Mouse (Mus musculus) monocyte, adult 5-6 weeks (primary cell): ENCODE measurements around the gene Alpk1. TPM values are rescaled to one million over a fixed set of nuclear protein-coding genes. Genes with fewer than 3 reads are reported as not detected.

Source experiments
- ATAC-seq: fragments of 153-309, 156-312 bp; replicated peaks from 2 replicates; pipeline ENCODE4 v1.8.0; 2017; ENCODE audit warnings: mild to moderate bottlenecking; ENCODE audit not compliant: low TSS enrichment, insufficient number of reproducible peaks, severe bottlenecking, poor library complexity, low FRiP score
- total RNA-seq: library from RNA; stranded (forward); fragments of 200-1000, 200-491, 200-594 nt; gene quantifications from 3 replicates; pipeline ENCODE4 v1.2.3, GENCODE M21; 2017

The Alpk1 gene
- total RNA-seq, 1 experiment from 2014 or later = 44.3 TPM

GRCm38 (mm10) chr3:127756458-127756857, 23.9 kb downstream of the Alpk1 start:
- ATAC-seq = no peak

GRCm38 (mm10) chr3:127749981-127750562, 30.3 kb downstream of the Alpk1 start:
- no peak for ATAC-seq

- no peak for ATAC-seq
Measured at GRCm38 (mm10) chr3:127749266-127749665, 31.1 kb downstream of the Alpk1 start.

- ATAC-seq = no peak
Measured at GRCm38 (mm10) chr3:127748644-127749043, 31.7 kb downstream of the Alpk1 start.

- no peak for ATAC-seq
Measured at GRCm38 (mm10) chr3:127745911-127746640, 34.3 kb downstream of the Alpk1 start.

GRCm38 (mm10) chr3:127745504-127745903, 34.8 kb downstream of the Alpk1 start:
- no peak for ATAC-seq

- ATAC-seq = no peak
Measured at GRCm38 (mm10) chr3:127743614-127744365, 36.5 kb downstream of the Alpk1 start.

- ATAC-seq = no peak
Measured at GRCm38 (mm10) chr3:127741473-127741872, 38.9 kb downstream of the Alpk1 start.

GRCm38 (mm10) chr3:127737876-127738275, 42.5 kb downstream of the Alpk1 start:
- ATAC-seq = no peak

- no peak for ATAC-seq
Measured at GRCm38 (mm10) chr3:127735395-127735794, 44.9 kb downstream of the Alpk1 start.

GRCm38 (mm10) chr3:127729513-127730137, 50.7 kb downstream of the Alpk1 start:
- no peak for ATAC-seq

- ATAC-seq = no peak
Measured at GRCm38 (mm10) chr3:127728851-127729512, 51.3 kb downstream of the Alpk1 start.

GRCm38 (mm10) chr3:127728046-127728445, 52.3 kb downstream of the Alpk1 start:
- ATAC-seq = no peak

- no peak for ATAC-seq
Measured at GRCm38 (mm10) chr3:127720948-127721347, 59.4 kb downstream of the Alpk1 start.

GRCm38 (mm10) chr3:127720050-127720449, 60.3 kb downstream of the Alpk1 start:
- ATAC-seq = no peak

GRCm38 (mm10) chr3:127719601-127720000, 60.7 kb downstream of the Alpk1 start:
- no peak for ATAC-seq

GRCm38 (mm10) chr3:127716759-127717158, 63.6 kb downstream of the Alpk1 start:
- no peak for ATAC-seq

GRCm38 (mm10) chr3:127713112-127713511, 67.2 kb downstream of the Alpk1 start:
- no peak for ATAC-seq

- ATAC-seq = no peak
Measured at GRCm38 (mm10) chr3:127711536-127711935, 68.8 kb downstream of the Alpk1 start.
